Comparison of ENCODE assay signal across 32 mouse cellular contexts in the genomic region with DNA sequence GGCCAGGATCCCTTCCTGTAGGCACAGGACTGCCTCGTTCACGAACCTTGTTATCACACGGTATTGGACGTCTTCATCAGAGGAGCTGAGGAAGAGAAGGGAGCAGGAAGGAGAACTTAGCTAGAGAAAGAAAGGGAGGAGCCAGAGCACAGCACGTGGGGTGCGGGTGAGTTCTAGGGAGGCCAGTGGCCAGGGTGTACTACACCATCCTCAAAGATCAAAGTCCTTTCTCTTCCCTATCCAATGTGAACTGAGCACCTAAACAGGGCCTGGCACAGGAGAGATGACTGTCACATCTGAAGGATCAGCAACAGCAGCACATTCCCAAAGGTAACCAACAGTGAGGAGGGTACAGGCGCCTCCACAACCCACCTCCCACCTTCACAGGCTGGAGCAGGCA. TPM values are rescaled to one million over a fixed set of nuclear protein-coding genes. Genes with fewer than 3 reads are reported as not detected.
DNase-seq lines count a peak whose midpoint lies in the region; ATAC-seq lines count a peak whose summit lies in the region.
"Had no signal": no experiment of that assay in that cellular context is flagged by ENCODE, and none has a peak within 500 bp of the region (broad histone marks: within the 10 kb centered on the region; RNA-seq: fewer than 3 reads in every experiment).

No protein-coding gene starts in this region.

- H3K4me1 ChIP-seq in kidney, embryonic 16.5 days (ENCODE audit: insufficient read depth, low read length): no peaks in the 10 kb centered on the region; the same call in 1 of the 2 replicates
- no peaks in the 10 kb centered on the region for H3K4me1 ChIP-seq in intestine, embryonic 15.5 days (replicated peaks)
- H3K4me1 ChIP-seq: embryonic facial prominence, embryonic 13.5 days; forebrain, embryonic 10.5 days; heart, embryonic 13.5 days; hindbrain, embryonic 10.5 days; midbrain, embryonic 15.5 days; neural tube, embryonic 15.5 days; stomach, embryonic 15.5 days had no signal

- H3K4me3 ChIP-seq in kidney, embryonic 16.5 days (ENCODE audit: low read length): no peak overlapping the region
- H3K4me3 ChIP-seq in intestine, embryonic 15.5 days (replicated peaks): no peak overlapping the region
- H3K4me3 ChIP-seq: embryonic facial prominence, embryonic 13.5 days; forebrain, embryonic 10.5 days; heart, embryonic 13.5 days; hindbrain, embryonic 10.5 days; midbrain, embryonic 15.5 days; neural tube, embryonic 15.5 days; stomach, embryonic 15.5 days had no signal

- H3K9me3 ChIP-seq in kidney, embryonic 16.5 days (ENCODE audit: low read length): no peaks in the 10 kb centered on the region
- H3K9me3 ChIP-seq in intestine, embryonic 15.5 days: no peaks in the 10 kb centered on the region
- H3K9me3 ChIP-seq: embryonic facial prominence, embryonic 13.5 days; forebrain, embryonic 10.5 days; G1E; heart, embryonic 13.5 days; hindbrain, embryonic 10.5 days; midbrain, embryonic 15.5 days; neural tube, embryonic 15.5 days; stomach, embryonic 15.5 days had no signal

- H3K9ac ChIP-seq in kidney, embryonic 16.5 days (replicated peaks; ENCODE audit: low read length): no peak overlapping the region
- no peak overlapping the region for H3K9ac ChIP-seq in intestine, embryonic 15.5 days
- H3K9ac ChIP-seq: embryonic facial prominence, embryonic 13.5 days; forebrain, postnatal 0 days; heart, embryonic 13.5 days; liver, embryonic 14.5 days; midbrain, embryonic 15.5 days; neural tube, embryonic 15.5 days; stomach, embryonic 15.5 days had no signal

- no peak overlapping the region for H3K27ac ChIP-seq in kidney, embryonic 16.5 days (ENCODE audit: low read length)
- no peak overlapping the region for H3K27ac ChIP-seq in intestine, embryonic 15.5 days
- H3K27ac ChIP-seq: embryonic facial prominence, embryonic 13.5 days; forebrain, embryonic 10.5 days; heart, embryonic 13.5 days; hindbrain, embryonic 10.5 days; liver, embryonic 14.5 days; macrophage; midbrain, embryonic 15.5 days; neural tube, embryonic 15.5 days; stomach, embryonic 15.5 days had no signal

- no peak overlapping the region for H3K4me2 ChIP-seq in kidney, embryonic 16.5 days (replicated peaks; ENCODE audit: low read depth, low read length)
- H3K4me2 ChIP-seq in intestine, embryonic 15.5 days (replicated peaks): no peak overlapping the region
- H3K4me2 ChIP-seq: embryonic facial prominence, embryonic 13.5 days; heart, embryonic 13.5 days; midbrain, embryonic 15.5 days; neural tube, embryonic 15.5 days; stomach, embryonic 15.5 days had no signal

- no peak for ATAC-seq in kidney, embryonic 16.5 days (ENCODE audit: low FRiP score, low TSS enrichment)
- peak; percentile 84 for ATAC-seq in intestine, embryonic 15.5 days
- ATAC-seq: forebrain, postnatal 0 days; hindbrain, embryonic 16.5 days; midbrain, embryonic 15.5 days had no signal

- DNase-seq in kidney, adult 11 months: peak; percentile 73
- peak; percentile 75 for DNase-seq in kidney, adult 9 months
- peak; percentile 75 to 78 for DNase-seq in kidney, postnatal 36 days
- DNase-seq in embryo, embryonic 11 days: no peak
- no peak for DNase-seq in ovary, postnatal 14 days (ENCODE audit: low spot score)
- DNase-seq: adrenal gland, adult 8-10 months; cerebellum, adult 11 months; cerebellum, adult 9-10 months; cerebellum, postnatal 36 days; forebrain, postnatal 0 days; heart, postnatal 10 days; left cerebral cortex, postnatal 4 days; lung, adult 2 months; lung, postnatal 10 days; right cerebral cortex, postnatal 25 days had no signal

- no peaks in the 10 kb centered on the region for H3K27me3 ChIP-seq in kidney, embryonic 16.5 days (ENCODE audit: insufficient read depth, low read length)
- peaks cover 4% of the 10 kb centered on the region for H3K27me3 ChIP-seq in intestine, embryonic 15.5 days (replicated peaks)
- H3K27me3 ChIP-seq: midbrain, embryonic 15.5 days; neural tube, embryonic 15.5 days had no signal

- peaks cover 60% of the 10 kb centered on the region for H3K36me3 ChIP-seq in kidney, embryonic 16.5 days (ENCODE audit: insufficient read depth, low read length)
- H3K36me3 ChIP-seq in intestine, embryonic 15.5 days: peaks cover 61% of the 10 kb centered on the region

- WGBS in kidney, embryonic 16.5 days: 83% methylated on average over 7 of the region's 7 CpGs
- WGBS in intestine, embryonic 15.5 days: 75% methylated on average over 7 of the region's 7 CpGs

RNA-seq across cellular contexts. Expression of a gene that starts 14.2 kb away (rescaled TPM):
- polyA plus RNA-seq in kidney, embryonic 16.5 days (2015; fragmentation: Nextera tagmentation; extraction: Ambion mirVana): not detected in 2 replicates
- polyA plus RNA-seq in intestine, embryonic 15.5 days (2015; fragmentation: Nextera tagmentation; extraction: Ambion mirVana): not detected in 2 replicates
- polyA plus RNA-seq: embryonic facial prominence, embryonic 13.5 days; G1E; gonadal fat pad, adult 2 months; heart, embryonic 13.5 days; intestine, embryonic 14.5 days; limb, embryonic 14.5 days; liver, embryonic 14.5 days; lung, adult 2 months; macrophage; stomach, embryonic 15.5 days; urinary bladder, adult 2 months had no signal

RNA-seq across cellular contexts. Expression of a gene that starts 15.1 kb away (rescaled TPM):
- polyA plus RNA-seq in kidney, embryonic 16.5 days (2015; fragmentation: Nextera tagmentation; extraction: Ambion mirVana): 0.52 and 0.75 TPM in 2 replicates
- polyA plus RNA-seq in intestine, embryonic 15.5 days (2015; fragmentation: Nextera tagmentation; extraction: Ambion mirVana): 0.53 and 0.57 TPM in 2 replicates
- polyA plus RNA-seq: G1E, macrophage had no signal

RNA-seq across cellular contexts. Expression of a gene that starts 34.9 kb away (rescaled TPM):
- polyA plus RNA-seq in kidney, embryonic 16.5 days (2015; fragmentation: Nextera tagmentation; extraction: Ambion mirVana): 170 and 179 TPM in 2 replicates
- 178 and 193 TPM in 2 replicates for polyA plus RNA-seq in intestine, embryonic 15.5 days (2015; fragmentation: Nextera tagmentation; extraction: Ambion mirVana)

RNA-seq across cellular contexts. Expression of a gene that starts 34.9 kb away (rescaled TPM):
- polyA plus RNA-seq in kidney, embryonic 16.5 days (2015; fragmentation: Nextera tagmentation; extraction: Ambion mirVana): 169 and 194 TPM in 2 replicates
- 246 and 269 TPM in 2 replicates for polyA plus RNA-seq in intestine, embryonic 15.5 days (2015; fragmentation: Nextera tagmentation; extraction: Ambion mirVana)

RNA-seq across cellular contexts. Expression of a gene that starts 46.7 kb away (rescaled TPM):
- polyA plus RNA-seq in kidney, embryonic 16.5 days (2015; fragmentation: Nextera tagmentation; extraction: Ambion mirVana): 282 and 287 TPM in 2 replicates
- polyA plus RNA-seq in intestine, embryonic 15.5 days (2015; fragmentation: Nextera tagmentation; extraction: Ambion mirVana): 276 and 288 TPM in 2 replicates

Comparison
In these comparisons a context has a peak if more than half of its experiments do, and no peak if none do; other contexts are left out.
1. DNase-seq: peak in kidney, adult 11 months (single experiment), kidney, adult 9 months (single experiment) and kidney, postnatal 36 days (2 of 2); none in embryo, embryonic 11 days (single experiment) and ovary, postnatal 14 days (single experiment).